Mouse (Mus musculus): Measurements from ENCODE around the gene Foxc1. TPM values are rescaled to one million over a fixed set of nuclear protein-coding genes. Genes with fewer than 3 reads are reported as not detected.

Gene Foxc1
- total and polyA plus RNA-seq, 2 experiments from 2014 or later: 2.2 to 12.6 TPM

DNA sequence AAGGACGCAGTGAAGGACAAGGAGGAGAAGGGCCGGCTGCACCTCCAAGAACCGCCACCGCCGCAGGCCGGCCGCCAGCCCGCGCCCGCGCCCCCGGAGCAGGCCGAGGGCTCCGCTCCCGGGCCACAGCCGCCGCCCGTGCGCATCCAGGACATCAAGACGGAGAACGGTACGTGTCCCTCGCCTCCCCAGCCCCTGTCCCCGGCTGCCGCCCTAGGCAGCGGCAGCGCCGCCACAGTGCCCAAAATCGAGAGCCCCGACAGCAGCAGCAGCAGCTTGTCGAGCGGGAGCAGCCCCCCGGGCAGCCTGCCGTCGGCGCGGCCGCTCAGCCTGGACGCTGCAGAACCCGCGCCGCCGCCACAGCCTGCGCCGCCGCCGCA lies 1.3 kb downstream of the Foxc1 start:
- H3K4me2 ChIP-seq (ENCODE audit: low read depth, low read length, poor library complexity, severe bottlenecking): no peak overlapping the region
- H3K4me1 ChIP-seq (ENCODE audit: insufficient read depth, low read length): peaks cover 3% of the 10 kb centered on the region; the same call in 1 of the 2 replicates
- H3K4me3 ChIP-seq (ENCODE audit: low read depth, low read length): peak overlapping the region; percentile 38
- 3% methylated on average over 14 of the region's 47 CpGs for WGBS
- TF ChIP-seq CTCF (IDR thresholded peaks at IDR 0.05): no peak
- DNase-seq (ENCODE audit: low spot score) (no peak), ATAC-seq (ENCODE audit: low FRiP score) (no peak)
- peak overlapping the region; percentile 36; the same call in 1 of the 2 replicates for H3K9ac ChIP-seq (replicated peaks; ENCODE audit: low read length, poor library complexity, severe bottlenecking)
- no peaks in the 10 kb centered on the region for H3K9me3 ChIP-seq (ENCODE audit: low read length)
- H3K27me3 ChIP-seq (ENCODE audit: insufficient read depth, low read length): peaks cover 39% of the 10 kb centered on the region
- H3K27ac ChIP-seq (ENCODE audit: low read depth, low read length): peak overlapping the region; percentile 67
- H3K36me3 ChIP-seq (ENCODE audit: insufficient read depth, low read length): no peaks in the 10 kb centered on the region

DNA sequence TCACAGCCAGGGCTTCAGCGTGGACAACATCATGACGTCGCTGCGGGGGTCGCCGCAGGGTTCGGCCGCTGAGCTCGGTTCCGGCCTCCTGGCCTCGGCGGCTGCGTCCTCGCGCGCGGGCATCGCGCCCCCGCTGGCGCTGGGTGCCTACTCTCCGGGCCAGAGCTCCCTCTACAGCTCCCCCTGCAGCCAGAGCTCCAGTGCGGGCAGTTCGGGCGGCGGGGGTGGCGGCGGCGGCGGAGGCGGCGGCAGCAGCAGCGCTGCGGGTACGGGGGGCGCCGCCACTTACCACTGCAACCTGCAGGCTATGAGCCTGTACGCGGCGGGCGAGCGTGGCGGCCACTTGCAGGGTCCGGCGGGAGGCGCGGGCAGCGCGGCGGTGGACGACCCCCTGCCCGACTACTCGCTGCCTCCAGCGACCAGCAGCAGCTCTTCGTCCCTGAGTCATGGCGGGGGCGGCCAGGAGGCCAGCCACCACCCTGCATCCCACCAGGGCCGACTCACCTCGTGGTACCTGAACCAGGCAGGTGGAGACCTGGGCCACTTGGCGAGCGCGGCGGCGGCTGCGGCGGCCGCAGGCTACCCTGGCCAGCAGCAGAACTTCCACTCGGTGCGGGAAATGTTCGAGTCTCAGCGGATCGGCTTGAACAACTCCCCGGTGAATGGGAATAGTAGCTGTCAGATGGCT lies 1.8 kb downstream of the Foxc1 start:
- DNase-seq (ENCODE audit: low spot score): no peak
- 1% methylated on average over 58 of the region's 73 CpGs for WGBS
- Histone ChIP-seq H3K9me3 (ENCODE audit: low read length) (no peaks in the 10 kb centered on the region), H3K4me2 (ENCODE audit: low read depth, low read length, poor library complexity, severe bottlenecking) (peak overlapping the region; percentile 18; the same call in 1 of the 2 replicates), H3K9ac (replicated peaks; ENCODE audit: low read length, poor library complexity, severe bottlenecking) (peak overlapping the region; percentile 24; the same call in 1 of the 2 replicates), H3K27ac (ENCODE audit: low read depth, low read length) (peak overlapping the region; percentile 67), H3K4me1 (ENCODE audit: insufficient read depth, low read length) (peaks cover 3% of the 10 kb centered on the region; the same call in 1 of the 2 replicates), H3K36me3 (ENCODE audit: insufficient read depth, low read length) (no peaks in the 10 kb centered on the region), H3K4me3 (ENCODE audit: low read depth, low read length) (peak overlapping the region; percentile 38), H3K27me3 (ENCODE audit: insufficient read depth, low read length) (peaks cover 39% of the 10 kb centered on the region)
- no peak; the same call in 1 of the 2 replicates for ATAC-seq (ENCODE audit: low FRiP score)
- no peak for TF ChIP-seq CTCF (IDR thresholded peaks at IDR 0.05)

DNA sequence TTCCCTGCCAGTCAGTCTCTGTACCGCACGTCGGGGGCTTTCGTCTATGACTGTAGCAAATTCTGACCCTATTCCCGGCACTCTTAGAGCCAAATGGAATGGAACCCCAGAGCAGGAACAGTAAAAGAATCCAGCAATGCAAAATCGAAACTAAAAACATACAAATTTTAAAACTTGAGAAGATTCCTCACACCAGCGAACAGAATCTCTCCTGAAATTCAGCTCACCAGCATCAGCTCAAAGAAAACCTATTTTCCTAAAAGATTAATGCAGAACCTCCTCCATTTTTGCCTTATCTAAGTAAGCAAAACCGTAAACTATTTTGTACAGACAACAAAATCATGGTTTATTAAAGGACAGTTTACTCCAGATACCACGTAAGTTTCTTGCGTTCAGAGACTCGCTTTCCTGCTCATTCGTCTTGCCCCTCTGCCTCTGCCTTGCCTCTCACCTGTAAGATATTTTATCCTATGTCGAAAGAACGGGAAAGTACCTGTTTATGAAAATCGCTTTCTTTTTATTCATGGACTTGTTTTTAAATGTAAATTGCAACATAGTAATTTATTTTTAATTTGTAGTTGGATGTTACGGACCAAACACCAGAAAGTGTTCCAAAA lies 2.5 kb downstream of the Foxc1 start:
- Histone ChIP-seq H3K27ac (ENCODE audit: low read depth, low read length) (no peak overlapping the region; the same call in 1 of the 2 replicates), H3K9me3 (ENCODE audit: low read length) (no peaks in the 10 kb centered on the region), H3K27me3 (ENCODE audit: insufficient read depth, low read length) (peaks cover 42% of the 10 kb centered on the region), H3K36me3 (ENCODE audit: insufficient read depth, low read length) (no peaks in the 10 kb centered on the region), H3K4me1 (ENCODE audit: insufficient read depth, low read length) (peaks cover 3% of the 10 kb centered on the region; the same call in 1 of the 2 replicates), H3K4me3 (ENCODE audit: low read depth, low read length) (peak overlapping the region; percentile 38), H3K4me2 (ENCODE audit: low read depth, low read length, poor library complexity, severe bottlenecking) (no peak overlapping the region), H3K9ac (replicated peaks; ENCODE audit: low read length, poor library complexity, severe bottlenecking) (peak overlapping the region; percentile 24)
- no peak for ATAC-seq (ENCODE audit: low FRiP score)
- no peak for TF ChIP-seq CTCF (IDR thresholded peaks at IDR 0.05)
- no peak for DNase-seq (ENCODE audit: low spot score)
- WGBS: 4% methylated on average over 16 of the region's 16 CpGs

DNA sequence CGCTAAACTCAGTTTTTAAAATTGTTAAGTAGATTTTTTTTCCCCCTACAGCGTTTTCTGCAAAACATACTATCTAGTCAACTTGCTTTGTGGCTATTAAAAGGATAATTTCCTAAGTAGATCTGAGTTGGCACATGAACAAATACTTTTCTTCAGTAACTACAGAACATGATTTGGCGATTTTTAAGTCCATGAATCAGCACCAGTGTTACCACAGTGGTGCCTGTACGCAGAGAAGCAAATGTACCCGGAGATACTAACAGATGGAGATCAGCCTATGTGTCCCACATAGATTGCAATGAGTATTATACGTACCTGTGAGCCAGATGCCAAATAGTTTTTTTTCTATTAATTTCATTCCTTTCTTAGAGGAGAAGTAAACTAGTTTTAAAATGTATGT lies 3.3 kb downstream of the Foxc1 start:
- Histone ChIP-seq H3K9ac (replicated peaks; ENCODE audit: low read length, poor library complexity, severe bottlenecking) (no peak overlapping the region), H3K4me2 (ENCODE audit: low read depth, low read length, poor library complexity, severe bottlenecking) (no peak overlapping the region), H3K27ac (ENCODE audit: low read depth, low read length) (no peak overlapping the region), H3K4me1 (ENCODE audit: insufficient read depth, low read length) (peaks cover 3% of the 10 kb centered on the region; the same call in 1 of the 2 replicates), H3K9me3 (ENCODE audit: low read length) (no peaks in the 10 kb centered on the region), H3K4me3 (ENCODE audit: low read depth, low read length) (peak overlapping the region; percentile 6; the same call in 1 of the 2 replicates), H3K27me3 (ENCODE audit: insufficient read depth, low read length) (peaks cover 47% of the 10 kb centered on the region), H3K36me3 (ENCODE audit: insufficient read depth, low read length) (no peaks in the 10 kb centered on the region)
- 12% methylated on average over 6 of the region's 6 CpGs for WGBS
- ATAC-seq (ENCODE audit: low FRiP score) (no peak), DNase-seq (ENCODE audit: low spot score) (no peak)
- no peak for TF ChIP-seq CTCF (IDR thresholded peaks at IDR 0.05)

DNA sequence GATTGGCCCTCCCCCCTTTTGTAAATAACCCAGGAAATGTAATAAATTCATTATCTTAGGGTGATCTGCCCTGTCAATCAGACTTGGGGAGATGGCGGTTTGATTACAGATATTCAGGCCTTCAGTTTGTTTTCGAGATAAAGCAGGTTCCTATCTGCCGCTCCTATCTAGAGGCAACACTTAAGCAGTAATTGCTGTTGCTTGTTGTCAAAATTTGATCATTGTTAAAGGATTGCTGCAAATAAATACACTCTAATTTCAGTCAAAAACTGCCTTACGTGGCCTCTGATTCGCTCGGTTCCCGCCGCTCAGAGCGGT lies 3.9 kb downstream of the Foxc1 start:
- no peak for ATAC-seq (ENCODE audit: low FRiP score)
- no peak for TF ChIP-seq CTCF (IDR thresholded peaks at IDR 0.05)
- Histone ChIP-seq H3K4me3 (ENCODE audit: low read depth, low read length) (peak overlapping the region; percentile 32), H3K27ac (ENCODE audit: low read depth, low read length) (no peak overlapping the region), H3K9ac (replicated peaks; ENCODE audit: low read length, poor library complexity, severe bottlenecking) (0 out of 2 replicates have a peak overlapping the region, but pooled peaks have one; percentile 15), H3K4me2 (ENCODE audit: low read depth, low read length, poor library complexity, severe bottlenecking) (no peak overlapping the region), H3K27me3 (ENCODE audit: insufficient read depth, low read length) (peaks cover 47% of the 10 kb centered on the region), H3K36me3 (ENCODE audit: insufficient read depth, low read length) (no peaks in the 10 kb centered on the region), H3K4me1 (ENCODE audit: insufficient read depth, low read length) (peaks cover 3% of the 10 kb centered on the region; the same call in 1 of the 2 replicates), H3K9me3 (ENCODE audit: low read length) (no peaks in the 10 kb centered on the region)
- DNase-seq (ENCODE audit: low spot score): no peak
- 4% methylated on average over 9 of the region's 9 CpGs for WGBS

Data from midbrain, postnatal 0 days (tissue).